Mouse (Mus musculus) retina, postnatal 7 days (tissue): ENCODE data around the gene Klf2.

Source experiments
- DNase-seq: peaks from one replicate; pipeline ENCODE4 v3.0.0-alpha.2; 2012; ENCODE audit warnings: low read depth, low spot score

The Klf2 gene

DNA sequence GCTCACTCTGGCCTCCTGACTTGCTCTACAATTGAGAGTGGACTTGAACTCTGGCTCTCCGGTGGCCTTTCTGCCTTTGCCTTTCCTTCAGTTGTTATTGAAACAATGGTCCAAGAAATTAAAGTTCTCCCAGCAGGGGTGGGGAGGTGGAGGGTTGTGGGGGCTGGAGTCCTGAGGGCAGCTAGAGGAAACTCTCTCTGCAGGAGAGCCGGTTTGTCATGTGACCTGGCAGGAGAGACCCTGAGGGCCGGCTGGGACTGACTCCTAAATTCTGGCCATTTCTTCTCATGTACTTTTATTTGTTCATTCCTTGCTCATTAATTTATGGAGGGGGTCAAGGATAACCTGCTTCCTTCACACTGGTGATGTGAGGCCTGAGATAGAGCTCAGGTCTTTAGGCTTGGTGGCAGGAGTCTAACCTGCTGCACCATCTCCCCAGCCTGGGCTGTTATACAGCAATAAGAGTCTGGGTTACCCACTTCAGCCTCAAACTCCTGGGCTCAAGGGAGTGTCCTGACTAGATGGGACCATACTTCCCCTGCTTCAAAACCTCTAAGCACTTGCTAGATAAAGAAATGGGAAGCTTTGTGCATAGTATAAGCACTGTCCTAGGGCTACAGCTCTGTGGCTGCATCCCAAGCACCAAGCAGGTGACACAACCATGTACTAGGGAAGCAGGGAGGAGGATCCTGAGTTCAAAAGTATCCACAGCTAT is 14.8 kb downstream of the Klf2 start:
- no peak for DNase-seq

GRCm38 (mm10) chr8:72334144-72334641 is 15.4 kb downstream of the Klf2 start:
- no peak for DNase-seq

GRCm38 (mm10) chr8:72336273-72336672 is 17.4 kb downstream of the Klf2 start:
- DNase-seq: no peak

- DNase-seq: no peak
These were observed 18.2 kb downstream of the Klf2 start for GRCm38 (mm10) chr8:72337034-72337433.

GRCm38 (mm10) chr8:72342556-72343300 is 23.9 kb downstream of the Klf2 start:
- DNase-seq: no peak

- DNase-seq: no peak
These were observed 24.9 kb downstream of the Klf2 start for GRCm38 (mm10) chr8:72343725-72344124.

DNA sequence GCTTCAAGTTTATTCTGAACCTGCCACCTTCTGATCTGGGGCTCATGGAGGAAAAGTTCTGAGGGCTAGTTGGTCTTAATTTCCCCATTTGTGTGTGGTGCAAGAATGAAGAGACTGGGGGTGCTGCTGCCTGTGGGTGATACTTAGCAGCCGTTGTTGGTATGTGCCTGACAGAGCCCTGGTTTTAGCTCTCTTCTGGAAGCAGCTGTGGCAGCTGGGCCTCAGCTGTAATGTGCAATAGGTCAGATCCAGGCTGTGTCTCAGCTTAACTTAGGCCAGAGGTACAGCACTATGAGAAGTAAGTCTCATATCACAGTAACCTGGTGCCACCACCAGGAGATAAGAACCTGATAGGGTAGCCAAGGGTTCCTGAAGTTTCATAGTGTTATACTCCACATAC is 28.7 kb downstream of the Klf2 start:
- no peak for DNase-seq

- no peak for DNase-seq
These were observed 29.3 kb downstream of the Klf2 start for GRCm38 (mm10) chr8:72348114-72348513.

GRCm38 (mm10) chr8:72348956-72349355 is 30.1 kb downstream of the Klf2 start:
- no peak for DNase-seq

- no peak for DNase-seq
These were observed 31.0 kb downstream of the Klf2 start for GRCm38 (mm10) chr8:72349838-72350237.

GRCm38 (mm10) chr8:72350727-72351126 is 31.9 kb downstream of the Klf2 start:
- DNase-seq: no peak

- DNase-seq: no peak
These were observed 32.7 kb downstream of the Klf2 start for GRCm38 (mm10) chr8:72351405-72352005.

GRCm38 (mm10) chr8:72352951-72353699 is 34.3 kb downstream of the Klf2 start:
- DNase-seq: no peak

- no peak for DNase-seq
These were observed 34.8 kb downstream of the Klf2 start for GRCm38 (mm10) chr8:72353700-72354045.

DNA sequence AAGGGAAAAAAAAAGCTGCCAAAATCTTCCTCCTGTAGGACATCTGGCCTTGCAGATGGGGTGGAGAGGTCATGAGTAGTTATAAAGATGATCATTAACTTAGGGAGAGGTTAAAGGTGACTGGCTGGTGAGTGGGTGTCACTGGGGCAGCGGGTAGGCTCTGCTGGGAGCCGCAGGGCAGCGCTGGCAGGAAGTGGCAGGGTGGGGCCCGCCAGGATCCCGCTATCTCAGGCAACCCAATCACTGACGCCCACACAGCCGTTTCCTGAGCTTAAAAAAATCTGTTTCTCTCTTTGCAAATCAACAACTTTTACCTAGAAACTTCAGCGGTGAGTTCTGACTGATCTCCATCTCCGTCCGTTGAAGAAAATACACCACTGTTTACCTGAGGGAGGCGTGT is 35.4 kb downstream of the Klf2 start:
- DNase-seq: no peak

GRCm38 (mm10) chr8:72356593-72356992 is 37.8 kb downstream of the Klf2 start:
- no peak for DNase-seq

DNA sequence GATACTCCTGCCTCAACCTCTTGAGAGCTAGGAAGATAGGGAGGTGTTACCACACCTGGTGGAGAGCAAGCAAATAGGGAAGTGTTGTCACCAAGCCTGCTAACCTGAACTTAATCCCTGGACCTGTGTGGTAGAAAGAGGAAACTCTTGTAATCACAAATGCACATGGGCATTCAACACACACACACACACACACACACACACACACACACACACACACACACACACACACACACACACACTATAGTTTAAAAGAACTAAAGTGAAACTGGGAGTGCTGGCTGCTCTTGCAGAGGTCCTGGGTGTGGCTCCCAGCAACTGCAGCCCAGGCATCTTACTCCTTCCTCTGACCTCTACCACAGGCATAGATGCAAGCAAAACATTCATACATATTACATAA is 41.3 kb downstream of the Klf2 start:
- no peak for DNase-seq

GRCm38 (mm10) chr8:72362754-72363153 is 43.9 kb downstream of the Klf2 start:
- no peak for DNase-seq

DNA sequence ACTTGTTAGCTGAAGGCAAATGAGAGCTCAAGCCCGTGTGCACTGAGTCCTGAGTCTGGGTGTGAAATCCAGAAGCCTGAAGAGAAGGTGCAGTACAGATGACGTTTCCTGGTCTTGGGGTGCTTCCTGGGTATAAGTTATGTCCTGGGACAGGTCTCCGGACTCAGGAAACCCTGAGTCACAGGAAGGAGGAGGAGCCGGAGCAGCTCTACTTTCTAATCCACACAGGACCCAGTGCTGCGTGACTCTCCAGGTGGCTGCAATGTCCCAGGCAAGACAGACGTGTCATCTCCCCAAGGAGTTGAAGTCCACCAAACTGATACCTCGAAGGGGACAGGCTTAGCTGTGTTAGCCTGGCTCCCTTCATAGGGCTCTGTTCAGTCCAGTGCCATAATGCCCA is 44.6 kb downstream of the Klf2 start:
- no peak for DNase-seq

- DNase-seq: no peak
These were observed 46.2 kb downstream of the Klf2 start for GRCm38 (mm10) chr8:72365016-72365415.

- DNase-seq: peak; percentile 39
These were observed 47.0 kb downstream of the Klf2 start for GRCm38 (mm10) chr8:72365826-72366225.

GRCm38 (mm10) chr8:72366435-72366834 is 47.6 kb downstream of the Klf2 start:
- DNase-seq: no peak
